Mouse (Mus musculus): ENCODE measurements around the gene Olfr222. TPM values are rescaled to one million over a fixed set of nuclear protein-coding genes. Genes with fewer than 3 reads are reported as not detected.

The Olfr222 gene
- polyA plus RNA-seq, 1 experiment from 2014 or later: not detected

DNA sequence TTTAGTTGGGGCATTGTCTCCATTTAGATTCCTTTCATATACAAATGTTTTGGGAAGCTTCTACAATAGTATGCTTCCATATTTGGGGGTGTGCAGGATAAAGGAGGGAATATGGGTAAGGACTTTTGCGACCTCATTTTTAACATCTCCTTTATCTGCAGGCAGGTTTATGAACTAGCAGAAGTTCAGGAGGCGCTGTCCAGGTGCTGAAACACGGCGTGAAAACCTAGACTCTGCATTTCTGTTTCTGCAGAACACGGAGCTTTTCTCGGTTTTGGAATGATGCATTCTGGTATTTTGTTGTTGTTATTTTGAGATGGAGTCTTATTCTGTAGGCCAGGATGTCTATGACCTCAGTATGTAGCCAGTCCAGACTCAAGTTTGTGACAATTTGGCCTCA is 8.5 kb upstream of the Olfr222 start:
- H3K27me3 ChIP-seq (replicated peaks): 0 out of 2 replicates have a peak, but pooled peaks cover 2% of the 10 kb centered on the region
- H3K36me3 ChIP-seq: no peaks in the 10 kb centered on the region
- no peak overlapping the region for H3K4me3 ChIP-seq (replicated peaks)
- no peak overlapping the region for H3K4me2 ChIP-seq
- H3K9ac ChIP-seq (replicated peaks): no peak overlapping the region
- H3K9me3 ChIP-seq (replicated peaks): no peaks in the 10 kb centered on the region
- 44% methylated on average over 6 of the region's 6 CpGs for WGBS
- no peak overlapping the region for H3K27ac ChIP-seq (replicated peaks)
- ATAC-seq (ENCODE audit: low FRiP score): no peak
- no peaks in the 10 kb centered on the region for H3K4me1 ChIP-seq

DNA sequence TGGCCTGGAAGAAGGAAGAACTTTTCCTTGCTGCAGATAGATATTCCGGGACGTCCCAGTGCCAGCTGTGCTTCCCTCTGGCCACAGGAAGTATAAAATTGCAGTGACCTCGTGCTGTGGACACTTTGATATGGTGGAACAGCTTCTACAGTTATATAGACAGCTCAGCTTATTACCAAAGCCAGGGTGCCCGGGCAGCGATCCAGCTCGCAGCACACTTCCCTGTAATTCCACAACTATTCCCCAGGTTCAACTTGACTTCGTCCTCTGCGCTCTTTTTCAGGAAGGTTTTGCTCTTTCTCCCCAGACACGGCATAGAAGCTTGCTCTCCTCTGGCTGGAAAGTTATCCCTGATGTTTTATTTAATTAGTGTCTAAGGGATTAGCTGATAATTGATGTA is 309 bp downstream of the Olfr222 start:
- H3K27me3 ChIP-seq (replicated peaks): no peaks in the 10 kb centered on the region
- H3K4me3 ChIP-seq (replicated peaks): no peak overlapping the region
- 61% methylated on average over 9 of the region's 9 CpGs for WGBS
- no peaks in the 10 kb centered on the region for H3K4me1 ChIP-seq
- no peaks in the 10 kb centered on the region for H3K36me3 ChIP-seq
- ATAC-seq (ENCODE audit: low FRiP score): no peak
- H3K9me3 ChIP-seq (replicated peaks): no peaks in the 10 kb centered on the region
- no peak overlapping the region for H3K27ac ChIP-seq (replicated peaks)
- H3K9ac ChIP-seq (replicated peaks): no peak overlapping the region
- no peak overlapping the region for H3K4me2 ChIP-seq

GRCm38 (mm10) chr11:59569306-59569705 is 6.7 kb downstream of the Olfr222 start:
- WGBS: 70% methylated on average over 3 of the region's 3 CpGs

GRCm38 (mm10) chr11:59562837-59563236 is 13.2 kb downstream of the Olfr222 start:
- Histone ChIP-seq H3K27ac (replicated peaks) (no peak overlapping the region), H3K9me3 (replicated peaks) (no peaks in the 10 kb centered on the region), H3K27me3 (replicated peaks) (no peaks in the 10 kb centered on the region), H3K4me3 (replicated peaks) (no peak overlapping the region), H3K4me1 (no peaks in the 10 kb centered on the region), H3K4me2 (no peak overlapping the region), H3K9ac (replicated peaks) (no peak overlapping the region), H3K36me3 (no peaks in the 10 kb centered on the region)
- 64% methylated on average over 9 of the region's 9 CpGs for WGBS
- no peak for ATAC-seq (ENCODE audit: low FRiP score)

More at GRCm38 (mm10) chr11:59569306-59569705, 6.7 kb downstream of the Olfr222 start:
- ATAC-seq (ENCODE audit: low FRiP score): no peak
- Histone ChIP-seq H3K27ac (replicated peaks) (no peak overlapping the region), H3K9me3 (replicated peaks) (no peaks in the 10 kb centered on the region), H3K4me2 (no peak overlapping the region), H3K4me1 (no peaks in the 10 kb centered on the region), H3K4me3 (replicated peaks) (no peak overlapping the region), H3K27me3 (replicated peaks) (no peaks in the 10 kb centered on the region), H3K36me3 (no peaks in the 10 kb centered on the region), H3K9ac (replicated peaks) (no peak overlapping the region)

GRCm38 (mm10) chr11:59562336-59562735 is 13.7 kb downstream of the Olfr222 start:
- H3K9me3 ChIP-seq (replicated peaks): no peaks in the 10 kb centered on the region
- H3K4me2 ChIP-seq: no peak overlapping the region
- WGBS: 94% methylated on average over 4 of the region's 4 CpGs
- no peak overlapping the region for H3K4me3 ChIP-seq (replicated peaks)
- H3K27me3 ChIP-seq (replicated peaks): no peaks in the 10 kb centered on the region
- H3K36me3 ChIP-seq: no peaks in the 10 kb centered on the region
- H3K27ac ChIP-seq (replicated peaks): no peak overlapping the region
- no peak overlapping the region for H3K9ac ChIP-seq (replicated peaks)
- no peak for ATAC-seq (ENCODE audit: low FRiP score)
- H3K4me1 ChIP-seq: no peaks in the 10 kb centered on the region

- H3K4me3 ChIP-seq (replicated peaks): no peak overlapping the region
- no peaks in the 10 kb centered on the region for H3K27me3 ChIP-seq (replicated peaks)
- H3K4me1 ChIP-seq: 0 out of 2 replicates have a peak, but pooled peaks cover under 1% of the 10 kb centered on the region
- no peak overlapping the region for H3K27ac ChIP-seq (replicated peaks)
- H3K4me2 ChIP-seq: no peak overlapping the region
- H3K36me3 ChIP-seq: no peaks in the 10 kb centered on the region
- H3K9ac ChIP-seq (replicated peaks): no peak overlapping the region
- WGBS: 78% methylated on average over 3 of the region's 3 CpGs
- ATAC-seq (ENCODE audit: low FRiP score): no peak
- no peaks in the 10 kb centered on the region for H3K9me3 ChIP-seq (replicated peaks)
Observed at GRCm38 (mm10) chr11:59560906-59561305, 15.1 kb downstream of the Olfr222 start.

GRCm38 (mm10) chr11:59554535-59554934 is 21.5 kb downstream of the Olfr222 start:
- Histone ChIP-seq H3K36me3 (no peaks in the 10 kb centered on the region), H3K27ac (replicated peaks) (no peak overlapping the region), H3K9ac (replicated peaks) (no peak overlapping the region), H3K4me3 (replicated peaks) (no peak overlapping the region), H3K27me3 (replicated peaks) (no peaks in the 10 kb centered on the region), H3K4me2 (no peak overlapping the region), H3K4me1 (peaks cover 6% of the 10 kb centered on the region; the same call in 1 of the 2 replicates), H3K9me3 (replicated peaks) (no peaks in the 10 kb centered on the region)
- no peak for ATAC-seq (ENCODE audit: low FRiP score)
- WGBS: 83% methylated on average over 8 of the region's 8 CpGs

- 95% methylated on average over 11 of the region's 11 CpGs for WGBS
- Histone ChIP-seq H3K4me1 (peaks cover 6% of the 10 kb centered on the region; the same call in 1 of the 2 replicates), H3K9ac (replicated peaks) (no peak overlapping the region), H3K27ac (replicated peaks) (no peak overlapping the region), H3K4me2 (no peak overlapping the region), H3K9me3 (replicated peaks) (no peaks in the 10 kb centered on the region), H3K27me3 (replicated peaks) (no peaks in the 10 kb centered on the region), H3K4me3 (replicated peaks) (no peak overlapping the region), H3K36me3 (no peaks in the 10 kb centered on the region)
- no peak for ATAC-seq (ENCODE audit: low FRiP score)
Observed at GRCm38 (mm10) chr11:59554127-59554526, 21.9 kb downstream of the Olfr222 start.

DNA sequence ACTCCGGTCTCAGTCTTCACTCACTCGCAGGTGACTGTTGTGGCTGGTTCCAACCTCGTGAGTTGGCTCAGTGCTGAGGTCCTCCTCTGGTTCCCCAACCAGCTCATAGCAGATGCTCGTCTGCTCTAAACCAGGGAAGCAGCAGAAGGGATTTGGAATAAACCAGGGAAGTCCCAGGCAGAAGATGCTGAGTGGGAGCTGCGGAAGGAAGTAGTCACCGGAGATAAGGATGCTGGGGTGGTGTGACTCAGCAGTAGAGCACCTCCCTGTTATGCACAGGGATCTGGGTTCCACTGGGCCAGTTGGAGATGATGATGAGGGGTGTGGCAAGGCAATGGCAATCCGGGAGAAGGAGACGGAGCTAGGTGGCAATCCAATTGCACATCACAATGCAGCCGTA is 32.0 kb downstream of the Olfr222 start:
- Histone ChIP-seq H3K4me2 (no peak overlapping the region), H3K4me3 (replicated peaks) (no peak overlapping the region)
- ATAC-seq (ENCODE audit: low FRiP score): no peak

DNA sequence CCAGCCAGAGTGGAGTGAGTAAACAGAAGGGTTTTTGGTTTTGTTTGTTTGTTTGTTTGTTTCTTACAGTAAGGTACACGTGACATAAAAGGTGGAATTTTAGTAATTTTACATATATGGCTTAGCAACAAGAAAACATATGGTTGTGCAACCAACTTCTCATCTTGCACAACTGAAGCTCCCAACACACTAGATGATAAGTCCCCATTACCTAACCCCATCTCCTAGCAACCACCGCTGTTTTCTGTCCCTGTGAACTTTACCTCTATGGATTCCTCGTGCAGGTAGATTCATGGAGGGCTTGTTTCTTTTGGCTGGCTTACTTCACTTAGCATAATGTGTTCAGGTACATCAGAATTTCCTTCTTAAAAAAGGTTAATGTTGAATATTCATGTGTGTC is 32.7 kb downstream of the Olfr222 start:
- Histone ChIP-seq H3K4me2 (no peak overlapping the region), H3K4me1 (peaks cover 6% of the 10 kb centered on the region), H3K9me3 (replicated peaks) (no peaks in the 10 kb centered on the region), H3K9ac (replicated peaks) (no peak overlapping the region), H3K4me3 (replicated peaks) (no peak overlapping the region), H3K36me3 (no peaks in the 10 kb centered on the region), H3K27me3 (replicated peaks) (no peaks in the 10 kb centered on the region), H3K27ac (replicated peaks) (no peak overlapping the region)
- 87% methylated on average over 3 of the region's 3 CpGs for WGBS
- no peak for ATAC-seq (ENCODE audit: low FRiP score)

More for the DNA sequence above, 32.0 kb downstream of the Olfr222 start:
- Histone ChIP-seq H3K9ac (replicated peaks) (no peak overlapping the region), H3K9me3 (replicated peaks) (no peaks in the 10 kb centered on the region), H3K4me1 (no peaks in the 10 kb centered on the region; the same call in 1 of the 2 replicates), H3K27me3 (replicated peaks) (no peaks in the 10 kb centered on the region), H3K27ac (replicated peaks) (no peak overlapping the region), H3K36me3 (no peaks in the 10 kb centered on the region)
- 88% methylated on average over 9 of the region's 9 CpGs for WGBS

DNA sequence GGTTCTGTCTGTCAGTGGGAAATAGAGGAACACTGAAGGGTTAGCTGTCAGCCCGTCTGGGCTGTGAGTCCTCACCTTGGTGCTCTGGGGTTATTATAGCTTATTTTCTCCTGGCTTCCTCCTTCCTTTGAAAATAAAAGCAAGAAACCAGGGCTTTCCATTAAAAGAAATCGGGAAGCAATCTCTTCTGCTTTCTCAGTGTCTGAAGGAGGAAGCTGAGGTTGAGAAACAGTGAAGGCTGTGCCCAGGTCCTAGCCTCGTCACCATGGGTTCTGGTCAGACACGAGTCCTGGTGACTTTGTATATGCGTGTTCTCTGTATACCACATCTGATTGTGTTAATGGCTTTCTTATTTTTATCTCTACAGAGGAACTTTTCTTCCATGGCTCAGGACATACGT is 33.6 kb downstream of the Olfr222 start:
- Histone ChIP-seq H3K4me3 (replicated peaks) (no peak overlapping the region), H3K9ac (replicated peaks) (no peak overlapping the region), H3K27ac (replicated peaks) (no peak overlapping the region), H3K4me1 (peaks cover 10% of the 10 kb centered on the region), H3K9me3 (replicated peaks) (no peaks in the 10 kb centered on the region), H3K36me3 (no peaks in the 10 kb centered on the region), H3K27me3 (replicated peaks) (no peaks in the 10 kb centered on the region), H3K4me2 (no peak overlapping the region)
- ATAC-seq (ENCODE audit: low FRiP score): no peak
- 86% methylated on average over 6 of the region's 6 CpGs for WGBS

DNA sequence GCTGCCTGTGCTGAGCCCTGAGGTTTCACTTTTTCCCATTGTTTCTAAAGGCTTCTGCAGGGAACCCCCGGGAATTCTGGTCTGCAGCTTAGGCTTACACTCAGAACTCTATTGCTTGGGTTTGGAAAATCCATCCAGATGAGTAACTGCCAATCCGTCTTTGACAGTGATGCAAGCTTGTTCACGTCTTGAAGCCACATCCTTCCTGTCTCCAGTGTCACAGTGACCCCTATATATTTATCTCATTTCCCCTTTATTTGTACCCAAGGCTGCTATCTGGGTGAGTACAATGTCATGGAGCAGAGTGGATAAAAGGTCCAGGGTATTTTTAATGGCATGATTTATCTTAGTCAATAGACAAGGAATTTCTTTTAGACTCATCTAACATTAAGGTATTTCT is 34.7 kb downstream of the Olfr222 start, which contains the start of gene Nlrp3:
Gene Nlrp3 (plus strand): TSS at position 245 of the 400 bp plus-strand sequence.
- no peaks in the 10 kb centered on the region for H3K27me3 ChIP-seq (replicated peaks)
- H3K9ac ChIP-seq (replicated peaks): no peak within 1 kb of the TSS
- H3K4me2 ChIP-seq: no peak within 1 kb of the TSS
- H3K4me1 ChIP-seq: peaks cover 10% of the 10 kb centered on the region
- 51% methylated on average over 3 of the region's 3 CpGs for WGBS
- no peaks in the 10 kb centered on the region for H3K9me3 ChIP-seq (replicated peaks)
- H3K27ac ChIP-seq (replicated peaks): no peak within 1 kb of the TSS
- H3K4me3 ChIP-seq (replicated peaks): no peak within 1 kb of the TSS
- H3K36me3 ChIP-seq: no peaks in the 10 kb centered on the region
- ATAC-seq (ENCODE audit: low FRiP score): no peak

DNA sequence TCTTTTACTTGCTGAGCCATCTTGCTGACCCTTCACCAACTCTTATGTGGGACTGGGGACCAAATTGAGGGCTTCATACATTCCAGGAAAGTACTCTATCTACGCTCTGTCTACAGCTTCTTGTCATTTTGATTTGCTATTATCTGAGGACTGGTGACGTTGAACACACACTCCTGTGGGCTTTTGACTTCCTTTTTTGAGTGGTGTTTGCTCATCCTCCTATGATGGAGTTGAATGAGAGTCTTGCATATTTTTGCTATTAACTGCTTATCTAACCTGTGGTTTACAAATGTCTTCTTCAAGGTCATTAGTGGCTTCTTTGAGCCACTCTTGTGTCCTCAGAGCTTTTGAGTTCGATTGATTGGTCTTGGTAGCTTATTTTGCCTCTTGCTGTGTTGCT is 35.9 kb downstream of the Olfr222 start:
- H3K4me1 ChIP-seq: peaks cover 10% of the 10 kb centered on the region
- 75% methylated on average over 3 of the region's 3 CpGs for WGBS
- no peaks in the 10 kb centered on the region for H3K27me3 ChIP-seq (replicated peaks)
- H3K27ac ChIP-seq (replicated peaks): no peak overlapping the region
- ATAC-seq (ENCODE audit: low FRiP score): no peak
- H3K4me2 ChIP-seq: no peak overlapping the region
- H3K36me3 ChIP-seq: no peaks in the 10 kb centered on the region
- no peak overlapping the region for H3K4me3 ChIP-seq (replicated peaks)
- H3K9me3 ChIP-seq (replicated peaks): no peaks in the 10 kb centered on the region
- no peak overlapping the region for H3K9ac ChIP-seq (replicated peaks)
